Mouse (Mus musculus): ENCODE data around the gene Dock6.

DNA sequence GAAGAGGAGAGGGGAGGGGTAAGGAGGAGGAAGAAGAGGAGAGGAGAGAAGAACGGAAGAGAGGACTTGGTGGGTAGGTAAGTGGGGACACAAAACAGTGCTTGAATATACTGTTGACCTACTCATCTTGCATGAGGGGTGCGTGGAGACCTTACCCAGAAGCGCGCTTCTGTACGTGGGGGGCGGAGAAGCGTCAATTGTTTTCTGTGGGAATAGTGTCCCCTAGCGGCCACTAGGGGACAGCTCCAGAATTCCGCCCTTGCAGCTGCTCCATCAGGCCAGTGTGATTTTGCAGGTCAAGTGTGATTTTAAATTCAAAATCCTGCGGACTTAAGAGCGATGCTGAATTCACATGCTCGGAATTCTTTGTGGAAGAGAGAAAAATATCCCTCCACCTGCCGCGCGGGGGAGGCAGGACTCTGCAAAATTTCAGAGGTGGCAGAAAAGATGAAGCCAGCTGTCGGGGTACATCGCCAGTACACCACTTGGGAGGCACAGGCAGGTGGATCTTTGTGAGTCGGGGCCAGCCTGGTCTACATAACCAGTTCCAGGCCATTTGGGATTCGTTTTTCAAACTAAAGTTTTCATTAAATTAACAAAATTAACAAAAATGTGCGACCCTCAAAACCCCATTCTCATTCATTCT, 18.6 kb upstream of the Dock6 start:
- TF ChIP-seq CTCF (IDR thresholded peaks at IDR 0.05; ENCODE audit: borderline replicate concordance, control insufficient read depth, extremely low read depth, insufficient read depth, low read length, poor library complexity) (peak; percentile 81; the same call in 1 of the 2 replicates), POLR2A (IDR thresholded peaks at IDR 0.05; ENCODE audit: control insufficient read depth, extremely low read depth, insufficient read depth, low read length, poor library complexity) (no peak)

All from thymus, adult 2 months (tissue).